Mouse (Mus musculus): ENCODE results near the gene Stpg2. TPM values are rescaled to one million over a fixed set of nuclear protein-coding genes. Genes with fewer than 3 reads are reported as not detected.
"Not testable (repeated sequence)": the region's sequence is repeated elsewhere in the genome, so short reads cannot be mapped to it uniquely, and the experiment has no call there.

Gene Stpg2
- polyA plus RNA-seq, 1 experiment from 2014 or later: 0.06 TPM

DNA sequence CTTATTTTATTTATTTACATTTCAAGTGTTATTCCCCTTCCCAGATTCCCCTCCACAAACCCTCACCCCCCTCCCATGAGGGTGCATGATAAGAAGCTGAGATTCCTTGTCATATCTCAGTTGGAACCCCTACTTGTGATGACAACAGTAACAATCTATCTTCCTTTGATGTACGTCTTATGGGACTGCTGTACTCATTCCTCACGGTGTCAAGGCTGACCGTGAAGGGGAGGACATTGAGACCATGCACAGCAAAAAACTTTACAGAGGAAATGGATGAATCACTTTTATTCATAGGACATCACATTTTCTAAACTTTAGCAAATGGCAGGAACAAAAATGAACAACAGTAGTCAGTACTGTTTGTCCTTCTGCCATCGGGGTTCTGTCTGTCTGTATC, 21.3 kb downstream of the Stpg2 start:
- WGBS: 73% methylated on average over 4 of the region's 4 CpGs
- Histone ChIP-seq H3K9me3 (no peaks in the 10 kb centered on the region), H3K27ac (replicated peaks) (no peak overlapping the region), H3K27me3 (no peaks in the 10 kb centered on the region), H3K4me1 (replicated peaks) (no peaks in the 10 kb centered on the region), H3K36me3 (no peaks in the 10 kb centered on the region), H3K4me3 (no peak overlapping the region), H3K9ac (no peak overlapping the region), H3K4me2 (no peak overlapping the region)
- ATAC-seq (ENCODE audit: low FRiP score, low read depth): no peak

DNA sequence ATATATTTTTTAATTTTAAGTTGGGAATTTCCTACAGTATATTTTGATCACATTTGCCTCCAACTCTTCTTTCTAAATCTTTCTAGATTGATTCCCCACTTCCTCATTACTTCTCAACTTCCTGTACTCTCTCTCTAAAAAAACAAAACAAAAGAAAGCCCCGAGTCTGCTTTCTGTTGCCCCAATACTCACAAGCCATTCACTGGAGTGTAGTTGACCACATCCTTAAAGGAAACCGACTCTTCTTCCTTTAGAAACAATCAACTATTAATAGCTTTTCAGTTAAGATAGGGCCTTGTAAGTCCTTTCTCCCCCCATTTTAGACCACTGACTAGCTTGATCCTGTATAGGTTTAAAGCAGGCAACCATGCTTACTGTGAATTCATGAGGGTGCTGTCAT, 39.7 kb downstream of the Stpg2 start:
- no peaks in the 10 kb centered on the region for H3K36me3 ChIP-seq
- H3K9me3 ChIP-seq: no peaks in the 10 kb centered on the region
- no peaks in the 10 kb centered on the region for H3K4me1 ChIP-seq (replicated peaks)
- no peak overlapping the region for H3K4me2 ChIP-seq
- no peak overlapping the region for H3K27ac ChIP-seq (replicated peaks)
- no peaks in the 10 kb centered on the region for H3K27me3 ChIP-seq
- 79% methylated on average over 2 of the region's 2 CpGs for WGBS
- H3K9ac ChIP-seq: no peak overlapping the region
- H3K4me3 ChIP-seq: no peak overlapping the region
- ATAC-seq (ENCODE audit: low FRiP score, low read depth): no peak

DNA sequence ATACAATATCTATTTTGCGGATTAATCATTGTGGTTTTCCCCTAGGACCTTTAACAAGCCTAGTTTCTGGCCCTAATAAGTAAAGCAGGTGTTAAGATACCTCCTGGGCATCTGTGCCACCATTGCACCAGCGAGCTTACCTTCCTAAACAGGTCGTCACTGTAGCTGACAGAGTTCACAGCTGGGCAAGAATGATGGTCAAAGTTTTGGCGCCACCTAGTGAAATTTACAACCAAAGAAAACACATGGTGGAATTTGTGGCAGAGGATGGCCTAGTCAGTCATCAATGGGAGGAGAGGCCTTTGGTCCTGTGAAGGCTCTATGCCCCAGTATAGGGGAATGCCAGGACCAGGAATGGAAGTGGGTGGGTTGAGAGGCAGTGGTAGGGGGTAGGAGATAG, 41.0 kb downstream of the Stpg2 start:
- Histone ChIP-seq H3K27me3 (no peaks in the 10 kb centered on the region), H3K9me3 (no peaks in the 10 kb centered on the region), H3K4me1 (replicated peaks) (no peaks in the 10 kb centered on the region), H3K36me3 (no peaks in the 10 kb centered on the region), H3K4me3 (no peak overlapping the region), H3K4me2 (no peak overlapping the region), H3K9ac (no peak overlapping the region), H3K27ac (replicated peaks) (no peak overlapping the region)
- 54% methylated on average over 4 of the region's 4 CpGs for WGBS
- ATAC-seq (ENCODE audit: low FRiP score, low read depth): no peak

DNA sequence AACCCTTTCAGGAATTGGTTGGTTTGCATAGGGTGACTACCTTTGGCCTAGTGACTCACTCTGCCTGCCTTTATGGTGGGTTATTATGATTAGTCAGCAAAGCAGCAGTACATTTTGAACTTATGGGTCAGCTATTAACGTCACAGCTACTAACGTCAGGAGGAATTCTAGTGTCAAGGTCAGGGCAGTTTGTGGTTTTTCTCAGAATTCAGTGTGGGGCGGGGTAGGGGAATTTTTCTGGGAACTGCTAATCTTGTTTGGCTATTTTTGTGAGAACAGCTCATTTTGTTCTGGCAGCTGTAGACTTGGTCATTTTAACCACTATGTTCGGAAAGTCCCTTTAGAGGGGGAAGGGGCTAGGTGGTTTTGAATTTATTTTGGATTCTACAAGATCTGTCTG, 56.9 kb downstream of the Stpg2 start:
- not testable (repeated sequence) for H3K27ac ChIP-seq (replicated peaks); ATAC-seq (ENCODE audit: low FRiP score, low read depth); H3K9me3 ChIP-seq; H3K27me3 ChIP-seq; H3K4me3 ChIP-seq; H3K36me3 ChIP-seq; H3K9ac ChIP-seq; H3K4me2 ChIP-seq; H3K4me1 ChIP-seq (replicated peaks)
- WGBS: 92% methylated on average over 4 of the region's 4 CpGs

DNA sequence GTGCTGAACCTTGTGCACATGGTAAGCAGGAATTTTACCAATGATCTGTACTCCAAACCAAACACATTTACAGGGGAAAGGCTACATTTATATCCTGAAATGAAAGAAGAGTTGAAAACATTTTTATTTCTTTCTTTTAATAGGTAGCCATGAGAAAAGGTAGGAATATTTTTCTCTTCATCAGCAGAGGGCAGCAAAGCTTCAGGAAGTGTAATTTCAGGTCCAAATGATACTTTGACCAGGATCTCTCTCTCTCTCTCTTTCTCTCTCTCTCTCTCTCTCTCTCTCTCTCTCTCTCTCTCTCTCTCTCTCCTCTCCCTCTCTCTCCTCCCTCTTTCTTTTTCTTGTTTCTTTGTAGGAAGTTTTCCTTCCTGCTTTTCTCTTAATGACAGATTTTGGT, 92.4 kb downstream of the Stpg2 start:
- no peak overlapping the region for H3K9ac ChIP-seq
- no peak overlapping the region for H3K4me2 ChIP-seq
- H3K4me1 ChIP-seq (replicated peaks): no peaks in the 10 kb centered on the region
- no peaks in the 10 kb centered on the region for H3K27me3 ChIP-seq
- no peak overlapping the region for H3K27ac ChIP-seq (replicated peaks)
- H3K9me3 ChIP-seq: no peaks in the 10 kb centered on the region
- H3K4me3 ChIP-seq: no peak overlapping the region
- ATAC-seq (ENCODE audit: low FRiP score, low read depth): no peak
- no peaks in the 10 kb centered on the region for H3K36me3 ChIP-seq

DNA sequence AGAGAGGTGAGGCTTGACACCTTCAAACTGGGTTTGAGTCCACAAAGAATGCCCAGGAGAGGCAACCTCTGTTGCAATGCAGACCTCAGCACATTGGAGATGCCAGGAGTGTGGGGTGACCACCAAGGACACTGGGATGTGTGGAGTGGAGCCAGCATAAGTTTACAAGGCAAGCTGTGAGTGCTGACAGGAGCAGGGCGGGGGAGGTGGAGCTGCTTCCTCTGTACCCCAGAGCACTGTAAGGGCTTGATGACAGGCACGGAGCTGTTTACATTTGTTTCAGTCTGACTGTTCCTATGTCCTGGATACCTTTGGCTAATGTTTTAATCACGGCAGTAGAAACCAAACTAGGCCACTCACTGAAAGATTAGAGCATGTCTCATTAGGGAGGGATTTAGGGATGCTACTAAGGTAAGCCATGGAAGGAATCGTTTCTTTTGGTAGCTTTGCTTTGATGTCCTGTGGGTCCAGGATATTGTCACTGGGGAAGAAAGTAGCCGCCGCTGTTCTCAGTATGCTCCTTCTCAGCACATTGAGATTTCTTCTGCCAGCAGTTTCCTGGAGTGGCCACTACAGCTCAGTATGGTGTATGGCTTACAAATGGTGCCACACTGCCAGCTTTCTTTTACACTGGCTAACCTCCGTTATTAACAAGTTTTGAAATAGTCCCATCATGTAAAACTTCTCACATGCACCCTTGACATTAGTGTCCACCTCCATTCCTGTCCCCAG, 102.8 kb downstream of the Stpg2 start:
- H3K4me3 ChIP-seq: no peak overlapping the region
- no peak overlapping the region for H3K4me2 ChIP-seq
- no peaks in the 10 kb centered on the region for H3K4me1 ChIP-seq (replicated peaks)
- H3K9me3 ChIP-seq: no peaks in the 10 kb centered on the region
- 57% methylated on average over 7 of the region's 7 CpGs for WGBS
- H3K27me3 ChIP-seq: no peaks in the 10 kb centered on the region
- H3K36me3 ChIP-seq: no peaks in the 10 kb centered on the region
- H3K27ac ChIP-seq (replicated peaks): no peak overlapping the region
- ATAC-seq (ENCODE audit: low FRiP score, low read depth): no peak
- no peak overlapping the region for H3K9ac ChIP-seq

DNA sequence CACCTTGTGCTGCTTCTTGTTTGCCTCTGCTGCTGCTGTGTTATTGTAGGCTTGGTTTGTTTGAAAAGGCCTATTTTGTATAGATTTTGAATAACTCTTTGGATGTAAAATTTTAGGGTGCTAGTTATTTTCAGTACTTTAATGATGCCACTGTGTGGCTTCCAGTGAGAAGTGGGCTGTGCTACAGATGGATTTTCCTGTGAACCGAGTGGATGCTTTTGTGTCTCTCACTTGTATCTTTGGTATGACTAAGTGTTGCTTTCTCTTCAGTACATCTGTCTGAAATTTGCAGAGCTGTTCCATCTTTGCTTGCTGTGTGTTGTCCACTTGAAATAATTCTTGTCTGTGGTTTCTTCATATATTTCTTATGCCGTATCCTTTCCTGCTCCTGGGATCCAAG, 106.2 kb downstream of the Stpg2 start:
- ATAC-seq (ENCODE audit: low FRiP score, low read depth): no peak
- WGBS: 91% methylated on average over 2 of the region's 2 CpGs
- Histone ChIP-seq H3K9me3 (no peaks in the 10 kb centered on the region), H3K4me1 (replicated peaks) (no peaks in the 10 kb centered on the region), H3K27me3 (no peaks in the 10 kb centered on the region), H3K27ac (replicated peaks) (no peak overlapping the region), H3K4me2 (no peak overlapping the region), H3K4me3 (no peak overlapping the region), H3K36me3 (no peaks in the 10 kb centered on the region), H3K9ac (no peak overlapping the region)

DNA sequence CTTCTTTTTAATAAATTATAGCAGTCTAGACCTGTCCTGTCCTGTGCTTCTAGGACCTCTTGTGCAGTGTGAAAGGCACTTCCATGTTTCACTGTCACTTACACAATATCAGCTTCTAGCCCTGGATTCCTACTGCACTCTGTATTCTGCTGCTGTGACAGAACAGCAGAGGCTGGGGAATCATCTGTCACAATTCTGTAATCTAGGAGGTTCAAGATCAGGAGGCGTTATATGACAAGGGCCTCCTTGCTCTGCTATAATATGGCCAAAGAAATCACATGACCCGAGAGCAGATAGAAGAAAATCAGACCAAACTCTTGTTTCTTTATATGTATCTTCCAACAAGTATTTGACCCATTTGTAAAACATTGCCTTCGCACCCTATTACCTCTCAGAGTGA, 175.0 kb downstream of the Stpg2 start:
- no peak for ATAC-seq (ENCODE audit: low FRiP score, low read depth)
- Histone ChIP-seq H3K36me3 (no peaks in the 10 kb centered on the region), H3K4me1 (replicated peaks) (no peaks in the 10 kb centered on the region), H3K27me3 (no peaks in the 10 kb centered on the region), H3K4me2 (no peak overlapping the region), H3K9ac (no peak overlapping the region), H3K27ac (replicated peaks) (no peak overlapping the region), H3K4me3 (no peak overlapping the region), H3K9me3 (no peaks in the 10 kb centered on the region)
- 93% methylated on average over 3 of the region's 3 CpGs for WGBS

DNA sequence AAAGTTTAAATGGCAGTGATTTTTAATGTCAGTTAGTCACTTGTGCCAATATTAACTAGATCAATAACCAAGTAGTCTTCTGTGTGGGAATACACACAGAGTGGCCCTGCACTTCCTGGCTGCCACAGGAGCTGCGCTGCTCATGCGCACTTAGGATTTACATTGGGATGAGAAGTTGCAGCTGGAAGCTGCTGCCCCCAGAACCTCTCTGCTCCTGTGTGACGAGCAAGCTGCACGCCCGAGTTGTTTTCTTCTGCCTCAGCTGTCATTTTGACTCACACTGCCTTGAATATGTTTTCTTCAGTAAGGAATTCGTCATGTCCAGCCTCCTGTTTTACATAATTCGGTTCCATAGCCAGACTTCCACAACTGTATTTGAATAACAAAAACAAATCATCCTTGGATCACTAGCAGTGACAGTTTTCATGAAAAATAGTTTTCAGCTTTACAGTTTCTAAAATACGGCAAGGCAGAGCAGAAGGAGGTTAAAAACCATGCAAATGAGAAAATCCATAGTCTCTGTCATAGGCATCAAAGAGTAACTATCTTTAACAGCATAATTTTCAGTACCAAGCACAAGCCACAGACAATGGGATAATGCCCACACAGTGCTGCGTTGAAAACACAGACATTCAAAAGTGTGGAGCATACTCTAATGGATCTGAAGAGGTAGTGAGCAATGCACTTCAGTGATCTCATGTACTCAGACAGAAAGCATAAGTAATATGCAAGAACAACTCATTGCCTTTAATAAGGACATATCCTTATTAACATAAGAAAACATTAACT, 191.8 kb downstream of the Stpg2 start:
- ATAC-seq (ENCODE audit: low FRiP score, low read depth): no peak
- Histone ChIP-seq H3K4me1 (replicated peaks) (no peaks in the 10 kb centered on the region), H3K36me3 (no peaks in the 10 kb centered on the region), H3K4me2 (peak overlapping the region; percentile 27), H3K9ac (no peak overlapping the region), H3K27ac (replicated peaks) (no peak overlapping the region), H3K27me3 (no peaks in the 10 kb centered on the region), H3K4me3 (no peak overlapping the region), H3K9me3 (0 out of 2 replicates have a peak, but pooled peaks cover 5% of the 10 kb centered on the region)
- 32% methylated on average over 9 of the region's 9 CpGs for WGBS

DNA sequence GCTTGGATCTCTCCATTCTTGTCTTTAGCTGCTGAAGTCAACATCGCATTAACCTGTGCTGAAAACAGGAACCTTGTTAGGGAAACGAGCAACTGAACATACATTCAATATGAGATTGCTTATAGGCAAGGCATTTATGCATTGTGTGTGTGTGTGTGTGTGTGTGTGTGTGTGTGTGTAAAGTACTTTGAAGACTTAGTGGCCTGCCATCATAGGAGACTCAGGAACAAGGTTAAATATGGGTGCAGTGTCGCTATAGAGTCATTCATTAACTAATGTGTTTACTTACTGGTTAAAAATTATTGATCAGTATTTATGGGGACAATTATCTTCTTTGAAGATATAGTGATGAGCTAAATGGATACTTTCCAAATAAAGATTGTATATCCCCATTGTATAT, 199.2 kb downstream of the Stpg2 start:
- H3K4me1 ChIP-seq (replicated peaks): no peaks in the 10 kb centered on the region
- no peak overlapping the region for H3K9ac ChIP-seq
- no peak overlapping the region for H3K27ac ChIP-seq (replicated peaks)
- H3K36me3 ChIP-seq: no peaks in the 10 kb centered on the region
- no peak for ATAC-seq (ENCODE audit: low FRiP score, low read depth)
- H3K9me3 ChIP-seq: no peaks in the 10 kb centered on the region
- no peak overlapping the region for H3K4me2 ChIP-seq
- H3K4me3 ChIP-seq: no peak overlapping the region
- H3K27me3 ChIP-seq: no peaks in the 10 kb centered on the region
- 91% methylated on average over 3 of the region's 3 CpGs for WGBS

DNA sequence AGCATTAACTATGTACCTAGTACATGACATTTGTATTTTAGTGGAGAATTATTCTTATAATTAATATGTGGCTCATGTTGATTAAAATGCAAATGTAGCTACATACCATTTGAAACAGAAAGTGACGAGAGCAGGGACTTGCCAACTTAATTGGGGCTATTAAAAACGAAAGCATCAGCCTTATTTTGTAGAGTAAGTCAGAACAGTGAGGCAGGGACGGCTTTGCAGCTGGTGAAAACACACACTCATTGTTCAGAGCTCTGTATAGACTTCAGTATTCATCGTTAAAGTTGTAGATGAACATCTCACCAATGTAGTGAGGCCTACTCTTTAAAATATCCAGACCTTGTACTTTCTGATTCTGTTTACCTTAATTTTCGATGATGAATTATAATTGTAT, 213.6 kb downstream of the Stpg2 start:
- H3K4me2 ChIP-seq: no peak overlapping the region
- no peak for ATAC-seq (ENCODE audit: low FRiP score, low read depth)
- H3K9me3 ChIP-seq: no peaks in the 10 kb centered on the region
- no peaks in the 10 kb centered on the region for H3K27me3 ChIP-seq
- no peak overlapping the region for H3K27ac ChIP-seq (replicated peaks)
- no peak overlapping the region for H3K9ac ChIP-seq
- H3K4me1 ChIP-seq (replicated peaks): no peaks in the 10 kb centered on the region
- WGBS: 70% methylated on average over 5 of the region's 5 CpGs
- no peak overlapping the region for H3K4me3 ChIP-seq
- no peaks in the 10 kb centered on the region for H3K36me3 ChIP-seq

DNA sequence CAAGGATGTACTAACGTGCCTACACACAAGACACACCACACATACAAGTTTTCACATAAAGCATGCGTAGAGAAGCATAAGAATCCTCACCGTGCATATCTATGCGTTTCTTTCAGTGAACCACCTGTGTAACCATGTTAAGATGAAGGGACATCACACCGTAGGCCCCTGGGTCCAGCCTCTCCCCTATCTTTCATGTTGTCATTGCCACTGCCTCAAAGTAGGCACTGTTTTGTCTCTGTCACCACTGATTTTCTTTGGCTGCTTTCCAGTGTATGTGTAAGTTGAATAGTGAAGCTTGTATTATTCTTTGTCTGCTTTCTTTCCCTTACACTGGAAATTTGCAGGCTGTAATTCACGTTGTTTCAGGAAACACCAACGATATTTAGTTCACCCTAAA, 236.7 kb downstream of the Stpg2 start:
- no peak overlapping the region for H3K4me2 ChIP-seq
- H3K4me1 ChIP-seq (replicated peaks): no peaks in the 10 kb centered on the region
- no peaks in the 10 kb centered on the region for H3K36me3 ChIP-seq
- H3K4me3 ChIP-seq: no peak overlapping the region
- no peak for ATAC-seq (ENCODE audit: low FRiP score, low read depth)
- WGBS: 67% methylated on average over 7 of the region's 7 CpGs
- H3K9ac ChIP-seq: no peak overlapping the region
- H3K27me3 ChIP-seq: no peaks in the 10 kb centered on the region
- H3K27ac ChIP-seq (replicated peaks): no peak overlapping the region
- H3K9me3 ChIP-seq: no peaks in the 10 kb centered on the region

DNA sequence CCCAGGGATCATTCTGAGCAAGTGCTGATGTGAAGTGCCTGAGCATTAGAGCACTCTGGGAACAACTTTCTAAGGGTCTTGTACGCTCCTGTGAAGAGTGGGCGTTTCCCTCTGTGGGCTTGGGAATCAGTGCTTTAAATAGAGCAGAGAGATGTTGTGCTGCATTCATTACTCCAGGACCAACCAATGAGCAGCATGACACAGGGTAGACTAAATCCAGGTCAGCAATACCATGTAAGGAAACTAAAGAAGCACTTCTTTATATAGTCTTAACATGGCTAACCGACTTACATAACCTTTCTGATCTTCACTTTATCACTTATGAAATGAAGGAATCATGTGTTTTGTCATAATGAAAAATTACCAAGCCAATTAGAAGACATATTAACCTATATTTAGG, 290.4 kb downstream of the Stpg2 start:
- WGBS: 75% methylated on average over 3 of the region's 3 CpGs
- no peak for ATAC-seq (ENCODE audit: low FRiP score, low read depth)
- no peaks in the 10 kb centered on the region for H3K36me3 ChIP-seq
- no peaks in the 10 kb centered on the region for H3K4me1 ChIP-seq (replicated peaks)
- no peak overlapping the region for H3K9ac ChIP-seq
- H3K27me3 ChIP-seq: no peaks in the 10 kb centered on the region
- no peak overlapping the region for H3K4me3 ChIP-seq
- no peak overlapping the region for H3K4me2 ChIP-seq
- no peaks in the 10 kb centered on the region for H3K9me3 ChIP-seq
- H3K27ac ChIP-seq (replicated peaks): no peak overlapping the region

Data from hindbrain, embryonic 15.5 days (tissue).